Mouse (Mus musculus): Measurements from ENCODE around the gene Acsl3.

GRCm38 (mm10) chr1:78609134-78609907 lies 48.3 kb upstream of the Acsl3 start:
- TF ChIP-seq POLR2A (IDR thresholded peaks at IDR 0.05; ENCODE audit: borderline replicate concordance, control insufficient read depth, low read depth, low read length) = no peak
- TF ChIP-seq CTCF (IDR thresholded peaks at IDR 0.05; ENCODE audit: control insufficient read depth, insufficient read depth, low read length) = no peak
